Comparison of ENCODE assay signal across 9 mouse cellular contexts in genomic region chr8:13649154-13649515, GRCm38 (mm10). TPM values are rescaled to one million over a fixed set of nuclear protein-coding genes. Genes with fewer than 3 reads are reported as not detected.
DNase-seq lines count a peak whose midpoint lies in the region; ATAC-seq and TF ChIP-seq lines count a peak whose summit lies in the region.
"Had no signal": no experiment of that assay in that cellular context is flagged by ENCODE, and none has a peak within 500 bp of the region (broad histone marks: within the 10 kb centered on the region; RNA-seq: fewer than 3 reads in every experiment).

No protein-coding gene starts in this region.

- no peak overlapping the region for H3K9ac ChIP-seq in heart, embryonic 14.5 days (ENCODE audit: low read length)
- H3K9ac ChIP-seq in MEL (ENCODE audit: control insufficient read depth, low read depth, low read length, poor library complexity, severe bottlenecking) = no peak overlapping the region
- H3K9ac ChIP-seq in hindbrain, embryonic 13.5 days = no peak overlapping the region
- no peak overlapping the region for H3K9ac ChIP-seq in midbrain, embryonic 16.5 days (ENCODE audit: low read depth, low read length)

- H3K27ac ChIP-seq in heart, embryonic 14.5 days (replicated peaks in 1 of 2; ENCODE audit: control insufficient read depth in 1 of 2, insufficient read depth in 1 of 2, low read depth in 2 of 2, low read length in 2 of 2) = peak overlapping the region; percentile 86 to 92
- H3K27ac ChIP-seq in MEL (ENCODE audit: control insufficient read depth, low read depth, low read length) = no peak overlapping the region
- H3K27ac ChIP-seq in hindbrain, embryonic 13.5 days = peak overlapping the region; percentile 93
- H3K27ac ChIP-seq in midbrain, embryonic 16.5 days (ENCODE audit: low read length) = peak overlapping the region; percentile 80

- no peaks in the 10 kb centered on the region for H3K9me3 ChIP-seq in heart, embryonic 14.5 days (ENCODE audit: control insufficient read depth, low read length)
- no peaks in the 10 kb centered on the region for H3K9me3 ChIP-seq in MEL (replicated peaks; ENCODE audit: insufficient read depth, low read length)
- H3K9me3 ChIP-seq in hindbrain, embryonic 13.5 days = no peaks in the 10 kb centered on the region
- H3K9me3 ChIP-seq in midbrain, embryonic 16.5 days (replicated peaks; ENCODE audit: control insufficient read depth, low read length, poor library complexity, severe bottlenecking) = no peaks in the 10 kb centered on the region
- H3K9me3 ChIP-seq: G1E had no signal

- DNase-seq in heart, postnatal 36 days = no peak
- DNase-seq in MEL (ENCODE audit: low read depth, low spot score) = peak; percentile 70
- DNase-seq in urinary bladder, postnatal 4 days (ENCODE audit: low spot score in 2 of 2) = no peak
- no peak for DNase-seq in cerebellum, adult 11 months
- DNase-seq in thymus, adult 18-20 months = no peak

- peak overlapping the region; percentile 19; the same call in 1 of the 2 replicates for H3K4me2 ChIP-seq in heart, embryonic 14.5 days (ENCODE audit: low read length)
- H3K4me2 ChIP-seq in hindbrain, embryonic 13.5 days = no peak overlapping the region
- no peak overlapping the region for H3K4me2 ChIP-seq in midbrain, embryonic 16.5 days (ENCODE audit: low read length)

- intact Hi-C loops in heart, postnatal 36 days (cut with DNase I) = no loop called here

- H3K36me3 ChIP-seq in heart, embryonic 14.5 days (ENCODE audit: control insufficient read depth, insufficient read depth, low read length) = no peaks in the 10 kb centered on the region
- peaks cover 0 to 7% of the 10 kb centered on the region in 2 experiments; a peak in 2 of 4 replicates for H3K36me3 ChIP-seq in MEL (ENCODE audit: control insufficient read depth in 1 of 2, insufficient read depth in 2 of 2, low read length in 2 of 2)
- no peaks in the 10 kb centered on the region for H3K36me3 ChIP-seq in hindbrain, embryonic 13.5 days
- no peaks in the 10 kb centered on the region for H3K36me3 ChIP-seq in midbrain, embryonic 16.5 days (ENCODE audit: control insufficient read depth, insufficient read depth, low read length)
- H3K36me3 ChIP-seq: G1E had no signal

- TF ChIP-seq POLR2A in MEL (IDR thresholded peaks at IDR 0.05; ENCODE audit: control insufficient read depth in 1 of 2, insufficient read depth in 1 of 2, low read depth in 1 of 2, low read length in 2 of 2, poor library complexity in 1 of 2) = no peak

- H3K79me2 ChIP-seq in MEL (ENCODE audit: control insufficient read depth, insufficient read depth, low read length, poor library complexity) = peaks cover 2% of the 10 kb centered on the region; the same call in 1 of the 2 replicates

- TF ChIP-seq RAD21 in MEL (IDR thresholded peaks at IDR 0.05; ENCODE audit: low read depth, low read length) = no peak

- TF ChIP-seq EP300 in MEL (IDR thresholded peaks at IDR 0.05; ENCODE audit: low read depth in 1 of 2, low read length in 2 of 2) = peak; percentile 76 to 83

- H3K4me1 ChIP-seq in heart, embryonic 14.5 days (ENCODE audit: control insufficient read depth in 2 of 2, insufficient read depth in 2 of 2, low read length in 2 of 2) = peaks cover 51 to 66% of the 10 kb centered on the region in 2 experiments
- peaks cover 2 to 16% of the 10 kb centered on the region in 2 experiments; a peak in 2 of 4 replicates for H3K4me1 ChIP-seq in MEL (ENCODE audit: control insufficient read depth in 1 of 2, insufficient read depth in 2 of 2, low read length in 2 of 2)
- peaks cover 50% of the 10 kb centered on the region for H3K4me1 ChIP-seq in hindbrain, embryonic 13.5 days (replicated peaks)
- peaks cover 26% of the 10 kb centered on the region for H3K4me1 ChIP-seq in midbrain, embryonic 16.5 days (ENCODE audit: control insufficient read depth, insufficient read depth, low read length)

- no peaks in the 10 kb centered on the region for H3K27me3 ChIP-seq in heart, embryonic 14.5 days (ENCODE audit: control insufficient read depth, insufficient read depth, low read length)
- no peaks in the 10 kb centered on the region for H3K27me3 ChIP-seq in MEL (ENCODE audit: control insufficient read depth in 1 of 2, insufficient read depth in 2 of 2, low read length in 2 of 2)
- H3K27me3 ChIP-seq in hindbrain, embryonic 13.5 days = no peaks in the 10 kb centered on the region
- H3K27me3 ChIP-seq in midbrain, embryonic 16.5 days (ENCODE audit: control insufficient read depth, insufficient read depth, low read depth, low read length) = no peaks in the 10 kb centered on the region

- no peak for ATAC-seq in heart, embryonic 14.5 days (ENCODE audit: insufficient number of reproducible peaks, insufficient read depth, low FRiP score, low read depth)
- ATAC-seq in hindbrain, embryonic 13.5 days (ENCODE audit: low FRiP score) = no peak
- no peak for ATAC-seq in midbrain, embryonic 16.5 days

- no peak overlapping the region for H3K4me3 ChIP-seq in heart, embryonic 14.5 days (ENCODE audit: control insufficient read depth in 1 of 2, insufficient read depth in 1 of 2, low read depth in 1 of 2, low read length in 2 of 2)
- H3K4me3 ChIP-seq in MEL (ENCODE audit: control insufficient read depth in 1 of 2, insufficient read depth in 1 of 2, low read depth in 2 of 2, low read length in 2 of 2) = no peak overlapping the region
- H3K4me3 ChIP-seq in hindbrain, embryonic 13.5 days = no peak overlapping the region
- no peak overlapping the region for H3K4me3 ChIP-seq in midbrain, embryonic 16.5 days (ENCODE audit: low read depth, low read length)

- no peak for TF ChIP-seq CTCF in MEL (IDR thresholded peaks at IDR 0.05 in 2 of 3, conservative IDR thresholded peaks at IDR 0.05 in 1 of 3; ENCODE audit: control insufficient read depth in 1 of 3, insufficient read depth in 1 of 3, low read depth in 2 of 3, low read length in 3 of 3, poor library complexity in 1 of 3, severe bottlenecking in 1 of 3)

- WGBS in heart, embryonic 14.5 days = 52% methylated on average over 3 of the region's 3 CpGs
- WGBS in hindbrain, embryonic 13.5 days = 13% methylated on average over 3 of the region's 3 CpGs
- 19% methylated on average over 3 of the region's 3 CpGs for WGBS in midbrain, embryonic 16.5 days

TF ChIP-seq in MEL, 35 proteins besides CTCF, POLR2A, EP300 and RAD21:
- TF ChIP-seq TCF12 (IDR thresholded peaks at IDR 0.05; ENCODE audit: low read depth, low read length) = peak; percentile 41; the same call in 1 of the 2 replicates
- TF ChIP-seq MXI1 (IDR thresholded peaks at IDR 0.05; ENCODE audit: low read depth, low read length) = no peak
- TF ChIP-seq GATA1 (IDR thresholded peaks at IDR 0.05; ENCODE audit: low read depth, low read length) = peak; percentile 63
- no peak for TF ChIP-seq USF1 (IDR thresholded peaks at IDR 0.05; ENCODE audit: low read depth, low read length)
- no peak for TF ChIP-seq USF2 (IDR thresholded peaks at IDR 0.05; ENCODE audit: borderline replicate concordance in 1 of 2, insufficient read depth in 1 of 2, low read depth in 1 of 2, low read length in 2 of 2)
- TF ChIP-seq ETS1 (IDR thresholded peaks at IDR 0.05; ENCODE audit: low read depth, low read length) = 0 out of 2 replicates have a peak, but pooled peaks have one; percentile 16
- peak; percentile 99 for TF ChIP-seq JUND (IDR thresholded peaks at IDR 0.05; ENCODE audit: low read depth, low read length)
- TF ChIP-seq NRF1 (IDR thresholded peaks at IDR 0.05; ENCODE audit: insufficient read depth, low read depth, low read length, poor library complexity, severe bottlenecking) = no peak
- no peak for TF ChIP-seq ZNF384 (IDR thresholded peaks at IDR 0.05; ENCODE audit: low read depth, low read length)
- peak; percentile 42; the same call in 1 of the 2 replicates for TF ChIP-seq MYB (IDR thresholded peaks at IDR 0.05; ENCODE audit: low read depth, low read length)
- TF ChIP-seq TAL1 (IDR thresholded peaks at IDR 0.05; ENCODE audit: low read length) = peak; percentile 64
- TF ChIP-seq RCOR1 (IDR thresholded peaks at IDR 0.05; ENCODE audit: low read depth, low read length) = peak; percentile 93
TF ChIP-seq in MEL: peak in this region for 7.

RNA-seq across cellular contexts. Expression of gene Rasa3, which starts 28.3 kb away (rescaled TPM):
- 20.9 and 24.9 TPM in 2 replicates for polyA plus RNA-seq in heart, embryonic 14.5 days (2014; fragmentation: Nextera tagmentation; extraction: Ambion mirVana)
- total RNA-seq in heart, postnatal 36 days (2021) = 10 to 100 TPM; 18.0 to 21.1 TPM
- total RNA-seq in MEL (2012; rRNA removed) = 18.3 and 22.4 TPM in 2 replicates
- 10 to 100 TPM in 1 of 2 experiments, not detected in 1; 28.0 TPM for polyA plus RNA-seq in MEL (2012; ENCODE audit: insufficient read depth in 1 of 2, insufficient read length in 2 of 2, low read depth in 1 of 2, low replicate concordance in 2 of 2, missing spikeins in 1 of 2)
- polyA plus RNA-seq in hindbrain, embryonic 13.5 days (2015; fragmentation: Nextera tagmentation; extraction: Ambion mirVana) = 28.7 and 30.9 TPM in 2 replicates
- polyA plus RNA-seq in midbrain, embryonic 16.5 days (2015; fragmentation: Nextera tagmentation; extraction: Ambion mirVana) = 29.3 and 33.2 TPM in 2 replicates

RNA-seq across cellular contexts. Expression of gene Cfap97d2, which starts 56.6 kb away (rescaled TPM):
- polyA plus RNA-seq in heart, embryonic 14.5 days (2014; fragmentation: Nextera tagmentation; extraction: Ambion mirVana) = not detected in 2 replicates
- total RNA-seq in heart, postnatal 36 days (2021) = not detected
- not detected in 2 replicates for total RNA-seq in MEL (2012; rRNA removed)
- not detected for polyA plus RNA-seq in MEL (2012; ENCODE audit: insufficient read depth in 1 of 2, insufficient read length in 2 of 2, low read depth in 1 of 2, low replicate concordance in 2 of 2, missing spikeins in 1 of 2)
- polyA plus RNA-seq in hindbrain, embryonic 13.5 days (2015; fragmentation: Nextera tagmentation; extraction: Ambion mirVana) = 2.1 and 2.8 TPM in 2 replicates
- polyA plus RNA-seq in midbrain, embryonic 16.5 days (2015; fragmentation: Nextera tagmentation; extraction: Ambion mirVana) = 1.4 and 1.9 TPM in 2 replicates
- polyA plus RNA-seq: G1E had no signal
